Mouse (Mus musculus) olfactory bulb, adult 2 months (tissue): ENCODE measurements around the gene Pcbd2.

Source experiments
- CTCF ChIP-seq: fragments of 200-500 bp; IDR thresholded peaks from 2 replicates; pipeline ENCODE4 v1.5.1; 2012; ENCODE audit warnings: low read depth, mild to moderate bottlenecking, low read length, moderate library complexity; ENCODE audit not compliant: insufficient read depth
- POLR2A ChIP-seq: fragments of 200-500 bp; IDR thresholded peaks from 2 replicates; pipeline ENCODE4 v1.6.1; 2012; ENCODE audit warnings: mild to moderate bottlenecking, low read depth, low read length, moderate library complexity; ENCODE audit not compliant: insufficient read depth

- TF ChIP-seq CTCF (no peak), POLR2A (no peak)
Measured at GRCm38 (mm10) chr13:55786120-55786519, 59.0 kb downstream of the Pcbd2 start.
